Mouse (Mus musculus): Measurements from ENCODE around the gene Vmn1r58.
"Not testable (repeated sequence)": the region's sequence is repeated elsewhere in the genome, so short reads cannot be mapped to it uniquely, and the experiment has no call there.

The Vmn1r58 gene

GRCm38 (mm10) chr7:5413296-5413695 is at the start of gene Vmn1r58:
Gene Vmn1r58, minus strand, starts transcription at chr7:5413396.
- not testable (repeated sequence) for DNase-seq (ENCODE audit: low spot score)

- no peak for DNase-seq (ENCODE audit: low spot score)
These were observed 43.5 kb upstream of the Vmn1r58 start, which contains the start of gene Vmn1r59 for GRCm38 (mm10) chr7:5456674-5457073. Gene Vmn1r59, minus strand, starts transcription at chr7:5456774.

GRCm38 (mm10) chr7:5454011-5454410 is 40.8 kb upstream of the Vmn1r58 start:
- not testable (repeated sequence) for DNase-seq (ENCODE audit: low spot score)

GRCm38 (mm10) chr7:5448627-5449026 is 35.4 kb upstream of the Vmn1r58 start:
- no peak for DNase-seq (ENCODE audit: low spot score)

- no peak for DNase-seq (ENCODE audit: low spot score)
These were observed 7.0 kb downstream of the Vmn1r58 start for GRCm38 (mm10) chr7:5406201-5406600.

GRCm38 (mm10) chr7:5366724-5367123 is 46.5 kb downstream of the Vmn1r58 start:
- DNase-seq (ENCODE audit: low spot score) = no peak

GRCm38 (mm10) chr7:5363599-5363998 is 49.6 kb downstream of the Vmn1r58 start:
- no peak for DNase-seq (ENCODE audit: low spot score)

All from MN1 (cell line).